Mouse (Mus musculus) kidney, adult 2 months (tissue): Measurements from ENCODE around the gene Myh4.

Experiments
- CTCF ChIP-seq: fragments of 200-500 bp; conservative IDR thresholded peaks from 2 replicates; pipeline ENCODE4 v1.5.1; 2011; ENCODE audit warnings: low read depth, mild to moderate bottlenecking, control low read depth, low read length, moderate library complexity, mixed read lengths; ENCODE audit not compliant: insufficient read depth, insufficient read length
- POLR2A ChIP-seq: fragments of 200-500 bp; IDR thresholded peaks from one replicate; pipeline ENCODE4 v1.6.1; 2011; ENCODE audit warnings: low read depth, low read length, control low read depth

GRCm38 (mm10) chr11:67229166-67229565, 8.7 kb upstream of the Myh4 start:
- TF ChIP-seq CTCF (no peak), POLR2A (no peak)
